10 mouse cellular contexts compared by ENCODE assay signal in the genomic region with DNA sequence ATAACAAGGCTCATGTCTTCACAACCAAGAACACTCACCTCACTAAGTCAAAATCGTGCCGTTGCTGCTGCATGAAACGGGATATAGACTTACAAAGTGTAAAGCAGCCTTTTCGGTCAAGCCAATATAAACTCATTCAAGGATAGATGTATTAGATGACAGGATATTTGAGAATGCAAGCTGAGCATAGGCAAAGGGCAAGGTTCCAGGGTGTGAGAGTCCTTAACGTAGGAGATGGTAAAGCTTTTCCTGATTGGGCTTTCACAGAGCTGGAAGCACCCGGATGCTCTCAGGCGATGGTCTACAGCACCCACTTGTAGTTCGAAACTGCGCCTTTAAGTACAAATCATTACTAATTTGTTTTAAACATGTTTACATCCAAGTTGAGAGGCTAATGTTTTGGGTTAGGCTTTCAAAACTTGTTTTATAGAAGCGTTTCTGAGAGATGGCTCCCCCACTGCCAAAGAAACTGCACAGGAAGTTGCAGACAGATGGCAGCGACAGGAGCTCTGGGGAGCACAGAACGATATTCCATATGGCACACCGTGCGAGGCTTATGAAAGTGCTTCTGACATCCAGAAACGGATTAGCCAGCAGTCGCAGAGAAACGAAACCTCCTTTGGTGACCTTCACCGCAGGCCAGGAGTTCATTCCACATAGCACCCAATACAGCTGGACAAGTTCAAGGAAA. TPM values are rescaled to one million over a fixed set of nuclear protein-coding genes. Genes with fewer than 3 reads are reported as not detected.
DNase-seq lines count a peak whose midpoint lies in the region; ATAC-seq and TF ChIP-seq lines count a peak whose summit lies in the region.
"Had no signal": no experiment of that assay in that cellular context is flagged by ENCODE, and none has a peak within 500 bp of the region (broad histone marks: within the 10 kb centered on the region; RNA-seq: fewer than 3 reads in every experiment).

No protein-coding gene starts in this region.

- no peak overlapping the region for H3K4me2 ChIP-seq in hindbrain, postnatal 0 days (ENCODE audit: low read depth, low read length)
- no peak overlapping the region for H3K4me2 ChIP-seq in hindbrain, embryonic 11.5 days (replicated peaks; ENCODE audit: low read depth, low read length)
- H3K4me2 ChIP-seq in forebrain, embryonic 16.5 days (ENCODE audit: low read length) = no peak overlapping the region
- H3K4me2 ChIP-seq in midbrain, embryonic 15.5 days = no peak overlapping the region
- H3K4me2 ChIP-seq: limb, embryonic 13.5 days had no signal

- H3K27ac ChIP-seq in hindbrain, postnatal 0 days = no peak overlapping the region
- no peak overlapping the region for H3K27ac ChIP-seq in hindbrain, embryonic 11.5 days (ENCODE audit: low read depth, low read length)
- no peak overlapping the region for H3K27ac ChIP-seq in forebrain, embryonic 16.5 days (ENCODE audit: low read length)
- H3K27ac ChIP-seq in midbrain, embryonic 15.5 days = no peak overlapping the region
- H3K27ac ChIP-seq: limb, embryonic 13.5 days had no signal

- peak; percentile 69 for DNase-seq in hindbrain, postnatal 0 days (ENCODE audit: low spot score)
- DNase-seq in hindbrain, embryonic 11.5 days (ENCODE audit: low spot score) = no peak
- peak; percentile 69 for DNase-seq in brain, embryonic 18.5 days (ENCODE audit: low read depth, low spot score)
- DNase-seq in left cerebral cortex, postnatal 14 days (ENCODE audit: low spot score in 2 of 2) = peak; percentile 54 to 71
- DNase-seq in urinary bladder, postnatal 36 days (ENCODE audit: low spot score in 2 of 2) = no peak

- intact Hi-C loops in left cerebral cortex, postnatal 14 days (cut with DNase I) = no loop called here

- H3K9ac ChIP-seq in hindbrain, postnatal 0 days (replicated peaks; ENCODE audit: low read length) = no peak overlapping the region
- no peak overlapping the region for H3K9ac ChIP-seq in hindbrain, embryonic 11.5 days (ENCODE audit: low read depth, low read length)
- H3K9ac ChIP-seq in forebrain, embryonic 16.5 days (replicated peaks; ENCODE audit: low read depth, low read length) = no peak overlapping the region
- no peak overlapping the region for H3K9ac ChIP-seq in midbrain, embryonic 15.5 days
- H3K9ac ChIP-seq: limb, embryonic 13.5 days had no signal

- no peaks in the 10 kb centered on the region for H3K4me1 ChIP-seq in hindbrain, postnatal 0 days (ENCODE audit: insufficient read depth, low read length)
- no peaks in the 10 kb centered on the region for H3K4me1 ChIP-seq in hindbrain, embryonic 11.5 days (replicated peaks; ENCODE audit: control insufficient read depth, insufficient read depth, low read length)
- peaks cover 3% of the 10 kb centered on the region; the same call in 1 of the 2 replicates for H3K4me1 ChIP-seq in forebrain, embryonic 16.5 days (replicated peaks; ENCODE audit: control insufficient read depth, insufficient read depth, low read length)
- H3K4me1 ChIP-seq in midbrain, embryonic 15.5 days = no peaks in the 10 kb centered on the region
- H3K4me1 ChIP-seq: limb, embryonic 13.5 days had no signal

- ATAC-seq in hindbrain, postnatal 0 days = peak; percentile 58; the same call in 1 of the 2 replicates
- ATAC-seq in hindbrain, embryonic 11.5 days (ENCODE audit: low FRiP score) = no peak
- ATAC-seq in forebrain, embryonic 16.5 days = peak; percentile 94
- ATAC-seq in activated CD4-positive, CD25-positive, alpha-beta regulatory T cell, adult 4 months = no peak
- ATAC-seq in midbrain, embryonic 15.5 days (replicated peaks) = no peak

- no peaks in the 10 kb centered on the region for H3K36me3 ChIP-seq in hindbrain, postnatal 0 days (ENCODE audit: insufficient read depth, low read length)
- no peaks in the 10 kb centered on the region for H3K36me3 ChIP-seq in hindbrain, embryonic 11.5 days (ENCODE audit: control insufficient read depth, insufficient read depth, low read length)
- no peaks in the 10 kb centered on the region for H3K36me3 ChIP-seq in forebrain, embryonic 16.5 days (ENCODE audit: control insufficient read depth, insufficient read depth)
- no peaks in the 10 kb centered on the region for H3K36me3 ChIP-seq in midbrain, embryonic 15.5 days (replicated peaks)
- H3K36me3 ChIP-seq: limb, embryonic 13.5 days had no signal

- H3K4me3 ChIP-seq in hindbrain, postnatal 0 days (ENCODE audit: low read length) = no peak overlapping the region
- H3K4me3 ChIP-seq in hindbrain, embryonic 11.5 days (ENCODE audit: low read depth, low read length) = no peak overlapping the region
- H3K4me3 ChIP-seq in forebrain, embryonic 16.5 days (replicated peaks; ENCODE audit: low read length) = no peak overlapping the region
- no peak overlapping the region for H3K4me3 ChIP-seq in midbrain, embryonic 15.5 days
- H3K4me3 ChIP-seq: limb, embryonic 13.5 days had no signal

- TF ChIP-seq CTCF in hindbrain, postnatal 0 days (IDR thresholded peaks at IDR 0.05; ENCODE audit: low read depth) = no peak

- WGBS in hindbrain, postnatal 0 days = 68% methylated on average over 18 of the region's 18 CpGs
- 81% methylated on average over 18 of the region's 18 CpGs for whole genome bisulfite sequencing in hindbrain, embryonic 11.5 days
- WGBS in forebrain, embryonic 16.5 days = 66% methylated on average over 18 of the region's 18 CpGs
- WGBS in midbrain, embryonic 15.5 days = 77% methylated on average over 18 of the region's 18 CpGs

- H3K27me3 ChIP-seq in hindbrain, postnatal 0 days (ENCODE audit: insufficient read depth, low read length) = no peaks in the 10 kb centered on the region
- H3K27me3 ChIP-seq in hindbrain, embryonic 11.5 days (ENCODE audit: control insufficient read depth, insufficient read depth, low read length) = no peaks in the 10 kb centered on the region
- no peaks in the 10 kb centered on the region for H3K27me3 ChIP-seq in forebrain, embryonic 16.5 days (replicated peaks; ENCODE audit: control insufficient read depth, insufficient read depth, low read length)
- no peaks in the 10 kb centered on the region for H3K27me3 ChIP-seq in midbrain, embryonic 15.5 days (replicated peaks)
- H3K27me3 ChIP-seq: CH12.LX; limb, embryonic 13.5 days had no signal

- no peaks in the 10 kb centered on the region for H3K9me3 ChIP-seq in hindbrain, postnatal 0 days (ENCODE audit: low read length)
- no peaks in the 10 kb centered on the region for H3K9me3 ChIP-seq in hindbrain, embryonic 11.5 days (ENCODE audit: control insufficient read depth, low read length)
- H3K9me3 ChIP-seq in forebrain, embryonic 16.5 days (ENCODE audit: control insufficient read depth, low read length) = no peaks in the 10 kb centered on the region
- no peaks in the 10 kb centered on the region for H3K9me3 ChIP-seq in midbrain, embryonic 15.5 days
- H3K9me3 ChIP-seq: limb, embryonic 13.5 days had no signal

RNA-seq across cellular contexts. Expression of a gene that starts 54.1 kb away (rescaled TPM):
- 2.5 and 4.0 TPM in 2 replicates for total RNA-seq in hindbrain, postnatal 0 days (2014; rRNA removed)
- polyA plus RNA-seq in hindbrain, postnatal 0 days (2015; fragmentation: Nextera tagmentation; extraction: Ambion mirVana) = 7.6 and 7.9 TPM in 2 replicates
- polyA plus RNA-seq in hindbrain, embryonic 11.5 days (2014; fragmentation: Nextera tagmentation; extraction: Ambion mirVana) = 10.2 and 10.8 TPM in 2 replicates
- polyA plus RNA-seq in forebrain, embryonic 16.5 days (2015; fragmentation: Nextera tagmentation; extraction: Ambion mirVana) = 13.0 and 15.4 TPM in 2 replicates
- total RNA-seq in left cerebral cortex, postnatal 14 days (2021) = 10 to 100 TPM; 11.2 to 14.7 TPM
- polyA plus RNA-seq in activated CD4-positive, CD25-positive, alpha-beta regulatory T cell, adult 4 months (2017; shearing (Covaris generic)) = 1 to 10 TPM; 4.0 to 7.6 TPM
- polyA plus RNA-seq in midbrain, embryonic 15.5 days (2015; fragmentation: Nextera tagmentation; extraction: Ambion mirVana) = 8.9 and 9.0 TPM in 2 replicates

Comparison
In these comparisons a context has a peak if more than half of its experiments do, and no peak if none do; other contexts are left out.
1. ATAC-seq: peak in hindbrain, postnatal 0 days (single experiment) and forebrain, embryonic 16.5 days (single experiment); none in hindbrain, embryonic 11.5 days (single experiment), activated CD4-positive, CD25-positive, alpha-beta regulatory T cell, adult 4 months (single experiment) and midbrain, embryonic 15.5 days (single experiment).
2. DNase-seq: peak in hindbrain, postnatal 0 days (single experiment), brain, embryonic 18.5 days (single experiment) and left cerebral cortex, postnatal 14 days (2 of 2); none in hindbrain, embryonic 11.5 days (single experiment) and urinary bladder, postnatal 36 days (0 of 2).